Mouse (Mus musculus): ENCODE measurements around the gene 2210011C24Rik. TPM values are rescaled to one million over a fixed set of nuclear protein-coding genes. Genes with fewer than 3 reads are reported as not detected.
A peak's percentile ranks its signal among the peaks of the same experiment; 100 is the strongest.
"Not testable (repeated sequence)": the region's sequence is repeated elsewhere in the genome, so short reads cannot be mapped to it uniquely, and the experiment has no call there.

2210011C24Rik gene
- polyA plus RNA-seq, 1 experiment from 2014 or later, result 0.19 TPM

- Histone ChIP-seq H3K4me3 (replicated peaks) (no peak overlapping the region), H3K27me3 (no peaks in the 10 kb centered on the region), H3K9ac (replicated peaks) (no peak overlapping the region), H3K9me3 (no peaks in the 10 kb centered on the region), H3K4me2 (replicated peaks) (no peak overlapping the region), H3K27ac (no peak overlapping the region), H3K4me1 (replicated peaks) (no peaks in the 10 kb centered on the region), H3K36me3 (peaks cover 91% of the 10 kb centered on the region)
- 93% methylated on average over 7 of the region's 7 CpGs for WGBS
- no peak for ATAC-seq
Measured at GRCm38 (mm10) chr8:83989243-83989642, 22.7 kb downstream of the 2210011C24Rik start.

GRCm38 (mm10) chr8:83983222-83983621 is 28.7 kb downstream of the 2210011C24Rik start:
- H3K27me3 ChIP-seq, result not testable (repeated sequence)

GRCm38 (mm10) chr8:83982449-83982848 is 29.5 kb downstream of the 2210011C24Rik start:
- WGBS, result 91% methylated on average over 4 of the region's 4 CpGs

More at GRCm38 (mm10) chr8:83983222-83983621, 28.7 kb downstream of the 2210011C24Rik start:
- not testable (repeated sequence) for H3K27ac ChIP-seq; H3K9me3 ChIP-seq; H3K4me3 ChIP-seq (replicated peaks); H3K4me1 ChIP-seq (replicated peaks); ATAC-seq; H3K9ac ChIP-seq (replicated peaks); H3K4me2 ChIP-seq (replicated peaks)
- peaks cover 84% of the 10 kb centered on the region for H3K36me3 ChIP-seq
- 97% methylated on average over 2 of the region's 2 CpGs for WGBS

DNA sequence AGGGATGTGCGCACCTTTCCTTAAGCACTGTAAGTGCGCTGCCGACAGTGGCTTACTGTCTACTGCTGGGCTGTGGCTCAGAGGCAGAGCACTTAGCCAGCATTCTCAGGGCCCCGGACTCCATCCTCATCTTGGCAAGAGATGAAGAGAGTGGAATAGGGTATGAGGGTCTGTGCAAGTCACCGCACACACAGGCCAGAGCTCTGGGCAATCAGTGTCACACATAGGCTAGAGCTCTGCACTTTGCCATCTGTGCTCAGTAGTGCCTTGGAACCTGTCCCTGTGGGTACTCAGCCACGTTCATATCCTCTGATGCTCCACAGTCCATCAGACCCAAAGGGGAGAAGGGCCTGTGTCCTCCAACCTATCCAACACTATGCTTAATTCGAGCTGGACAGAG is 30.4 kb downstream of the 2210011C24Rik start:
- H3K4me1 ChIP-seq (replicated peaks), result peaks cover 23% of the 10 kb centered on the region
- H3K27ac ChIP-seq, result no peak overlapping the region
- whole genome bisulfite sequencing, result 98% methylated on average over 7 of the region's 7 CpGs
- no peak overlapping the region; the same call in 1 of the 2 replicates for H3K9ac ChIP-seq (replicated peaks)
- no peaks in the 10 kb centered on the region for H3K27me3 ChIP-seq
- ATAC-seq, result no peak
- H3K4me3 ChIP-seq (replicated peaks), result no peak overlapping the region
- no peak overlapping the region for H3K4me2 ChIP-seq (replicated peaks)
- H3K9me3 ChIP-seq, result no peaks in the 10 kb centered on the region
- H3K36me3 ChIP-seq, result peaks cover 67% of the 10 kb centered on the region

More at GRCm38 (mm10) chr8:83982449-83982848, 29.5 kb downstream of the 2210011C24Rik start:
- ATAC-seq, result no peak
- no peak overlapping the region for H3K4me2 ChIP-seq (replicated peaks)
- H3K27me3 ChIP-seq, result no peaks in the 10 kb centered on the region
- no peak overlapping the region for H3K4me3 ChIP-seq (replicated peaks)
- peaks cover 15% of the 10 kb centered on the region for H3K4me1 ChIP-seq (replicated peaks)
- H3K9me3 ChIP-seq, result no peaks in the 10 kb centered on the region
- peaks cover 76% of the 10 kb centered on the region for H3K36me3 ChIP-seq
- H3K27ac ChIP-seq, result no peak overlapping the region
- no peak overlapping the region for H3K9ac ChIP-seq (replicated peaks)

GRCm38 (mm10) chr8:83980845-83981244 is 31.1 kb downstream of the 2210011C24Rik start:
- H3K27me3 ChIP-seq, result no peaks in the 10 kb centered on the region
- H3K4me2 ChIP-seq (replicated peaks), result no peak overlapping the region
- H3K27ac ChIP-seq, result no peak overlapping the region
- H3K9me3 ChIP-seq, result no peaks in the 10 kb centered on the region
- peaks cover 27% of the 10 kb centered on the region for H3K4me1 ChIP-seq (replicated peaks)
- no peak overlapping the region for H3K4me3 ChIP-seq (replicated peaks)
- peaks cover 60% of the 10 kb centered on the region for H3K36me3 ChIP-seq
- WGBS, result 84% methylated on average over 8 of the region's 8 CpGs
- no peak for ATAC-seq
- no peak overlapping the region for H3K9ac ChIP-seq (replicated peaks)

DNA sequence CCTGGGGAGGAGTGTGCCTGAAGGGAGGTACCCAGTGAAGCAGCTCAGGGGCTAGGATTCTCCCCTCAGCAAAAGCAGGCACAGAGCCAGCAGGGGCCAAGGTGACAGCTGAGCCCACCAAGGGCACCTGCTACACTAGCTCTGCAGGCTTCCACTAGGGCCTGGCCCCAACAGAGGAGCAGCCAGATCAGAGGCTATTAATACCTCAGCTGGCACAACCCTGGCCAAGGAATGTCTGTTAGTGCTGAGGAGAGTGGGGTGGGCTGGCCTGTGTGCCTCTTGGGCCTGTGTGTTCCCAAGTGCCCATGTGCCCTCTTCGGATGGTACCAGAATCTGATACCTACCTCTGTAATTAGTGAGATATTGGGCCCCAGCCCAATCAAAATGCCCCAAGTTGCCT is 31.7 kb downstream of the 2210011C24Rik start:
- ATAC-seq, result no peak
- Histone ChIP-seq H3K4me1 (replicated peaks) (peaks cover 27% of the 10 kb centered on the region), H3K9me3 (no peaks in the 10 kb centered on the region), H3K9ac (replicated peaks) (no peak overlapping the region), H3K27me3 (no peaks in the 10 kb centered on the region), H3K4me2 (replicated peaks) (no peak overlapping the region), H3K36me3 (peaks cover 55% of the 10 kb centered on the region), H3K4me3 (replicated peaks) (no peak overlapping the region), H3K27ac (no peak overlapping the region)
- 81% methylated on average over 1 of the region's 1 CpGs for WGBS

DNA sequence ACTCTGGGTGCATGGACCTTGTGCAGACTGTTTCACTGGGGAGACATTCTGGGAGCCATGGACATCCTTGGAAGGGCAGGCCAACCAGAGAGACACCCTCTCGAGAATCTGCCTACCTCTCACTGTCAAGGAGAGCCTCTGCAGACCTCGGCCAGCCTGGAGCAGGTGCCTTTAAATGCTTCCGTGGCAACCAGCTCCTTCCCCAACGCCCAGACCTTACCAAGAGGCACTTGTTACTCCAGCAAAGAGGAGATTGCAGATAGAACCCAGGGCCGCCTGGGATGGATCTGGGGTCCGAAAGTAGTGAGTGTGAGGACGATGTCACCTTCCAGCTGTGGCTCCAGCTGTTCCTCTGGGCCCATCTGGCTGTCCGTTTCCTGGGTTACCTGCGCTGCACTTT is 33.8 kb downstream of the 2210011C24Rik start:
- Histone ChIP-seq H3K9ac (replicated peaks) (peak overlapping the region; percentile 36; the same call in 1 of the 2 replicates), H3K4me3 (replicated peaks) (no peak overlapping the region; the same call in 1 of the 2 replicates), H3K36me3 (peaks cover 38% of the 10 kb centered on the region), H3K27me3 (no peaks in the 10 kb centered on the region), H3K27ac (no peak overlapping the region), H3K4me1 (replicated peaks) (peaks cover 43% of the 10 kb centered on the region), H3K4me2 (replicated peaks) (0 out of 2 replicates have a peak overlapping the region, but pooled peaks have one; percentile 13), H3K9me3 (no peaks in the 10 kb centered on the region)
- WGBS, result 66% methylated on average over 9 of the region's 9 CpGs
- no peak for ATAC-seq

- Histone ChIP-seq H3K4me3 (replicated peaks) (no peak overlapping the region), H3K36me3 (peaks cover 32% of the 10 kb centered on the region), H3K4me1 (replicated peaks) (peaks cover 43% of the 10 kb centered on the region), H3K27me3 (no peaks in the 10 kb centered on the region), H3K9me3 (no peaks in the 10 kb centered on the region), H3K27ac (no peak overlapping the region), H3K9ac (replicated peaks) (peak overlapping the region; percentile 36), H3K4me2 (replicated peaks) (0 out of 2 replicates have a peak overlapping the region, but pooled peaks have one; percentile 13)
- no peak for ATAC-seq
- WGBS, result 68% methylated on average over 6 of the region's 6 CpGs
Measured at GRCm38 (mm10) chr8:83977646-83978045, 34.3 kb downstream of the 2210011C24Rik start.

GRCm38 (mm10) chr8:83976779-83977350 is 35.1 kb downstream of the 2210011C24Rik start:
- Histone ChIP-seq H3K9me3 (no peaks in the 10 kb centered on the region), H3K4me3 (replicated peaks) (no peak overlapping the region), H3K4me1 (replicated peaks) (peaks cover 45% of the 10 kb centered on the region), H3K36me3 (peaks cover 24% of the 10 kb centered on the region), H3K27me3 (no peaks in the 10 kb centered on the region), H3K27ac (no peak overlapping the region), H3K4me2 (replicated peaks) (no peak overlapping the region), H3K9ac (replicated peaks) (no peak overlapping the region)
- 90% methylated on average over 5 of the region's 5 CpGs for WGBS
- no peak for ATAC-seq

DNA sequence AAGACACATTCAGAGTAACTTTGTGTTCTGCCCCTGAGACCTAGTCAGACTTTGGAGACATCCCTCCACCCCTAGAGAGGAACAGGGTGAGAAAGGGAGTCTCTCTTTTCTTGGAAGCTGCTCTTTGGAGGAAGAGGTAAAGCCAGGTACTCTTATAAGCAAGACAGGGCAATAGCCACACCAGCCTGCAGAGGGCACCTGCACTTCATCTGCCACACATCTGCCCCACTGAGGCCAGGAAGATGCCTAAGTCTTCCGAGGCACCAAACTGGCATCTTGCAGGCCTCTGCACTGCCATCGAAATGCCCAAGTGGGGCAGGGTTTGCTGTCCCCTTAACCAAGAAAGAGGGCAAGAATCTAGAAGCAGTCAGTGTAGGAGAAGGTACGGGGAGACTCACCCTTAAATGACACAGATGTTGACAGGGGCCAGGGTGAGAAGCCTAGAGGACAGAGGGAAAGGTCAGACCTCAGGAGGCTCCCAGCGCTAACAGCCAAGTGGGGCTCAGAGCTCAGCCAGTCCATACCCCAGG is 35.8 kb downstream of the 2210011C24Rik start:
- Histone ChIP-seq H3K4me2 (replicated peaks) (no peak overlapping the region), H3K4me3 (replicated peaks) (no peak overlapping the region), H3K27me3 (no peaks in the 10 kb centered on the region), H3K27ac (no peak overlapping the region), H3K36me3 (peaks cover 17% of the 10 kb centered on the region), H3K9ac (replicated peaks) (no peak overlapping the region), H3K4me1 (replicated peaks) (peaks cover 49% of the 10 kb centered on the region), H3K9me3 (no peaks in the 10 kb centered on the region)
- no peak for ATAC-seq
- WGBS, result 90% methylated on average over 4 of the region's 4 CpGs

- Histone ChIP-seq H3K27ac (no peak overlapping the region), H3K4me3 (replicated peaks) (peak overlapping the region; percentile 91), H3K36me3 (peaks cover 5% of the 10 kb centered on the region; the same call in 1 of the 2 replicates), H3K4me2 (replicated peaks) (peak overlapping the region; percentile 88), H3K4me1 (replicated peaks) (peaks cover 45% of the 10 kb centered on the region), H3K27me3 (no peaks in the 10 kb centered on the region), H3K9me3 (no peaks in the 10 kb centered on the region), H3K9ac (replicated peaks) (no peak overlapping the region)
- 74% methylated on average over 4 of the region's 4 CpGs for WGBS
- no peak for ATAC-seq
Measured at GRCm38 (mm10) chr8:83974521-83974920, 37.5 kb downstream of the 2210011C24Rik start.

GRCm38 (mm10) chr8:83973161-83974031 is 38.6 kb downstream of the 2210011C24Rik start:
- Histone ChIP-seq H3K4me3 (replicated peaks) (peak overlapping the region; percentile 91), H3K27me3 (no peaks in the 10 kb centered on the region), H3K36me3 (peaks cover 10% of the 10 kb centered on the region; the same call in 1 of the 2 replicates), H3K4me2 (replicated peaks) (peak overlapping the region; percentile 88), H3K4me1 (replicated peaks) (peaks cover 44% of the 10 kb centered on the region), H3K9me3 (no peaks in the 10 kb centered on the region), H3K9ac (replicated peaks) (peak overlapping the region; percentile 93), H3K27ac (peak overlapping the region; percentile 86)
- WGBS, result 3% methylated on average over 37 of the region's 37 CpGs
- no peak; the same call in 1 of the 2 replicates for ATAC-seq

Measured in midbrain, embryonic 13.5 days (tissue).